Mouse (Mus musculus) lung, postnatal 0 days (tissue): Measurements from ENCODE around the gene Itprip.

Experiments used
- CTCF ChIP-seq: IDR thresholded peaks from 2 replicates; pipeline ENCODE4 v1.5.1; 2016; ENCODE audit warnings: antibody characterized with exemption, mild to moderate bottlenecking
- EP300 ChIP-seq: IDR thresholded peaks from 2 replicates; pipeline ENCODE4 v1.6.1; 2016; ENCODE audit warnings: antibody characterized with exemption, mild to moderate bottlenecking, control low read depth

GRCm38 (mm10) chr19:47853951-47854795 lies 64.9 kb downstream of the Itprip start:
- peak; percentile 40 for TF ChIP-seq CTCF
- TF ChIP-seq EP300, result no peak
